Comparison of ENCODE assay signal across 30 mouse cellular contexts in genomic region chrX:110275830-110276229, GRCm38 (mm10).
"Had no signal": no experiment of that assay in that cellular context is flagged by ENCODE, and none has a peak within 500 bp of the region (broad histone marks: within the 10 kb centered on the region; RNA-seq: fewer than 3 reads in every experiment).

No protein-coding gene starts in this region.

- H3K36me3 ChIP-seq: heart, embryonic 12.5 days; heart, embryonic 13.5 days; heart, embryonic 15.5 days; hindbrain, embryonic 10.5 days; hindbrain, embryonic 12.5 days; hindbrain, embryonic 13.5 days; hindbrain, embryonic 15.5 days; intestine, embryonic 15.5 days; kidney, embryonic 15.5 days had no signal

- H3K4me3 ChIP-seq: heart, embryonic 12.5 days; heart, embryonic 13.5 days; heart, embryonic 15.5 days; hindbrain, embryonic 10.5 days; hindbrain, embryonic 12.5 days; hindbrain, embryonic 13.5 days; hindbrain, embryonic 15.5 days; intestine, embryonic 15.5 days; kidney, embryonic 15.5 days; layer of hippocampus, adult 2 months; left cerebral cortex, adult 2 months had no signal

- H3K9me3 ChIP-seq: heart, embryonic 13.5 days; heart, embryonic 15.5 days; hindbrain, embryonic 10.5 days; hindbrain, embryonic 12.5 days; hindbrain, embryonic 15.5 days; intestine, embryonic 15.5 days; kidney, embryonic 15.5 days had no signal

- H3K27ac ChIP-seq: heart, embryonic 13.5 days; heart, embryonic 15.5 days; hindbrain, embryonic 10.5 days; hindbrain, embryonic 12.5 days; hindbrain, embryonic 13.5 days; hindbrain, embryonic 14.5 days; hindbrain, embryonic 15.5 days; hindbrain, postnatal 0 days; intestine, embryonic 15.5 days; kidney, embryonic 15.5 days; kidney, postnatal 0 days; layer of hippocampus, adult 2 months; left cerebral cortex, adult 2 months had no signal

- H3K9ac ChIP-seq: heart, embryonic 12.5 days; heart, embryonic 13.5 days; heart, embryonic 15.5 days; hindbrain, embryonic 12.5 days; hindbrain, embryonic 13.5 days; hindbrain, embryonic 14.5 days; hindbrain, embryonic 15.5 days; intestine, embryonic 15.5 days; kidney, embryonic 15.5 days had no signal

- DNase-seq: heart, postnatal 10 days; heart, postnatal 14 days; heart, postnatal 36 days; heart, postnatal 4 days; kidney, adult 11 months; kidney, adult 18-20 months; kidney, adult 2 months; kidney, adult 8-10 months; kidney, adult 9 months; kidney, postnatal 10 days; kidney, postnatal 14 days; kidney, postnatal 25 days; kidney, postnatal 36 days; kidney, postnatal 4 days; layer of hippocampus, adult 9-11 months; layer of hippocampus, postnatal 36 days had no signal

- H3K4me1 ChIP-seq: heart, embryonic 12.5 days; heart, embryonic 13.5 days; heart, embryonic 15.5 days; hindbrain, embryonic 10.5 days; hindbrain, embryonic 12.5 days; hindbrain, embryonic 13.5 days; hindbrain, embryonic 15.5 days; intestine, embryonic 15.5 days; kidney, embryonic 15.5 days had no signal

- H3K27me3 ChIP-seq: heart, embryonic 12.5 days; heart, embryonic 13.5 days; heart, embryonic 15.5 days; hindbrain, embryonic 12.5 days; hindbrain, embryonic 13.5 days; hindbrain, embryonic 15.5 days; intestine, embryonic 15.5 days; kidney, embryonic 15.5 days had no signal
